Mouse (Mus musculus): ENCODE data around the gene Optn. TPM values are rescaled to one million over a fixed set of nuclear protein-coding genes. Genes with fewer than 3 reads are reported as not detected.

Optn gene
- polyA plus RNA-seq, 1 experiment, result 13.3 TPM

DNA sequence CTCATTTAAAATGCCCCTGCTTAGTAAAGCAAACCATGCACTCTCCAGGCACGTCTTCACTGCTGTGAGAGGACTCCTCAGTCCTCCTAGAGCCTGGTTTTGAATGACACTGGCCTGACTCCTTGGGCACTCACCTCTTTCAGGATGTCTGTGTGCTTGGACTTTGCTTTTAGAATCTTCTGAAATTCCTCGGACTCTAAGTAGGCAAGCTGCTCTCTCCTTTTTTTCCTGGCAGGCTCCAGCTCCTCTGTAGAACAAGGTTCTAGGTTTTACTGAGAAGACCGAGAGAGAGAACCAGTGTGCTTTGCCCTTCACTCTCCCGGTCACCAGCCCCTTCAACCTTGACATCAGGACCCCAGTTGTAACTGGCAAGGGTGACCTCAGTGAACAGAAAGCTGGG, 69.4 kb downstream of the Optn start:
- Histone ChIP-seq H3K27ac (ENCODE audit: insufficient read depth, low read length) (no peak overlapping the region), H3K36me3 (ENCODE audit: control insufficient read depth, insufficient read depth, low read length, poor library complexity, severe bottlenecking) (peaks cover 88% of the 10 kb centered on the region), H3K9ac (ENCODE audit: low read depth, poor library complexity, severe bottlenecking) (no peak overlapping the region), H3K27me3 (ENCODE audit: control insufficient read depth, insufficient read depth, low read length, poor library complexity, severe bottlenecking) (no peaks in the 10 kb centered on the region), H3K4me1 (ENCODE audit: control insufficient read depth, insufficient read depth, low read length) (no peaks in the 10 kb centered on the region), H3K9me3 (replicated peaks; ENCODE audit: control insufficient read depth, insufficient read depth, low read length, poor library complexity, severe bottlenecking) (no peaks in the 10 kb centered on the region), H3K4me3 (ENCODE audit: low read depth, low read length) (no peak overlapping the region)
- TF ChIP-seq POLR2A (IDR thresholded peaks at IDR 0.05; ENCODE audit: insufficient read depth, low read length) (no peak), EP300 (IDR thresholded peaks at IDR 0.05; ENCODE audit: insufficient read depth, low read depth, low read length) (no peak), CTCF (IDR thresholded peaks at IDR 0.05; ENCODE audit: low read depth, low read length) (no peak)

DNA sequence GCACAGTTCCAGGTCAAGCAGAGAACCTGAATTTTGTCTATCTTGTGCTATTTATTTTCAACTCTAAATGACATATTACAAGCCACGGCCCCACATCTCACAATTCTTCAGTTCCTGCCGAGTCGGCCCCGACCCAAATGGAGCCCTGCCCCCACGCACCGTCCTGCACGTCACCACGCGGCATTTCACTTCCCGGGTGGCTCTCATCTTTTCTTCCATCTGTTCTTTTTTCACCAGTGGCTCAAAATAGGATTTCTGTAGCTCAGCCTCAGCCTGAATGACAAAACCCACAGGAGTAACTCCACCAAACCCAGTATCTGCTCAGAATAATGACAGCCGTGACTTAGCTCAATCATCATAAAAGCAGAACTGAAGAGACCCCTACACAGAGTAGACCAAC, 70.3 kb downstream of the Optn start:
- H3K4me3 ChIP-seq (ENCODE audit: low read depth, low read length), result no peak overlapping the region
- TF ChIP-seq EP300 (IDR thresholded peaks at IDR 0.05; ENCODE audit: insufficient read depth, low read depth, low read length) (no peak), CTCF (IDR thresholded peaks at IDR 0.05; ENCODE audit: low read depth, low read length) (no peak), POLR2A (IDR thresholded peaks at IDR 0.05; ENCODE audit: insufficient read depth, low read length) (no peak)
- no peaks in the 10 kb centered on the region for H3K27me3 ChIP-seq (ENCODE audit: control insufficient read depth, insufficient read depth, low read length, poor library complexity, severe bottlenecking)
- H3K36me3 ChIP-seq (ENCODE audit: control insufficient read depth, insufficient read depth, low read length, poor library complexity, severe bottlenecking), result peaks cover 81% of the 10 kb centered on the region
- H3K9me3 ChIP-seq (replicated peaks; ENCODE audit: control insufficient read depth, insufficient read depth, low read length, poor library complexity, severe bottlenecking), result no peaks in the 10 kb centered on the region
- no peaks in the 10 kb centered on the region for H3K4me1 ChIP-seq (ENCODE audit: control insufficient read depth, insufficient read depth, low read length)
- H3K9ac ChIP-seq (ENCODE audit: low read depth, poor library complexity, severe bottlenecking), result no peak overlapping the region
- no peak overlapping the region for H3K27ac ChIP-seq (ENCODE audit: insufficient read depth, low read length)

DNA sequence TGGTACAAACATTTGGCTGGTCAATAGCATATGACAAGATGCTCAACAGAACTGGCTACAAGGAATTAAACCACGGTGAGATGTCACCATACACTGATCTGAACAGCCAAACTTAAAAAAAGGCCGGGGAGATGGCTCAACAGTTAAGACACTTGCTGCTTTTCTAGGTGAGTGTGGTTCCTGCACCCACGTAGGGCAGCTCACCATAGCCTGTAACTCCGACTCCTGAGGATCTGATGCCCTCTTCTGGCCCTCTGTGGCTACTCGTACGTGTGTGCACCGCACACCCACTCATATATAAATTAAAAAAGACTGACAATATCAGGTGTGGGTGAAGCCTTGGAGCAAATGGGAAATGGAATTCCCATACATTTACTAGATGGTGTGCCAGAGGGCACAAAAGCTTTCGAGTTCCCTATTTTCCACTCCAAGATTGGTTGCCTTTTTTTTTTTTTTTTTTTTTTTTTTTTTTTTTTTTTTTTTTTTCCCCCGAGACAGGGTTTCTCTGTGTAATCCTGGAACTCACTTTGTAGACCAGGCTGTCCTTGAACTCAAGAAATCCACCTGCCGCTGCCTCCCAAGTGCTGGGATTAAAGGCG, 74.9 kb downstream of the Optn start:
- H3K9me3 ChIP-seq (replicated peaks; ENCODE audit: control insufficient read depth, insufficient read depth, low read length, poor library complexity, severe bottlenecking), result no peaks in the 10 kb centered on the region
- H3K27ac ChIP-seq (ENCODE audit: insufficient read depth, low read length), result no peak overlapping the region
- peaks cover 5% of the 10 kb centered on the region for H3K4me1 ChIP-seq (ENCODE audit: control insufficient read depth, insufficient read depth, low read length)
- TF ChIP-seq EP300 (IDR thresholded peaks at IDR 0.05; ENCODE audit: insufficient read depth, low read depth, low read length), result no peak
- TF ChIP-seq CTCF (IDR thresholded peaks at IDR 0.05; ENCODE audit: low read depth, low read length), result peak; percentile 60
- H3K4me3 ChIP-seq (ENCODE audit: low read depth, low read length), result no peak overlapping the region
- no peak overlapping the region for H3K9ac ChIP-seq (ENCODE audit: low read depth, poor library complexity, severe bottlenecking)
- H3K36me3 ChIP-seq (ENCODE audit: control insufficient read depth, insufficient read depth, low read length, poor library complexity, severe bottlenecking), result peaks cover 37% of the 10 kb centered on the region
- H3K27me3 ChIP-seq (ENCODE audit: control insufficient read depth, insufficient read depth, low read length, poor library complexity, severe bottlenecking), result no peaks in the 10 kb centered on the region

DNA sequence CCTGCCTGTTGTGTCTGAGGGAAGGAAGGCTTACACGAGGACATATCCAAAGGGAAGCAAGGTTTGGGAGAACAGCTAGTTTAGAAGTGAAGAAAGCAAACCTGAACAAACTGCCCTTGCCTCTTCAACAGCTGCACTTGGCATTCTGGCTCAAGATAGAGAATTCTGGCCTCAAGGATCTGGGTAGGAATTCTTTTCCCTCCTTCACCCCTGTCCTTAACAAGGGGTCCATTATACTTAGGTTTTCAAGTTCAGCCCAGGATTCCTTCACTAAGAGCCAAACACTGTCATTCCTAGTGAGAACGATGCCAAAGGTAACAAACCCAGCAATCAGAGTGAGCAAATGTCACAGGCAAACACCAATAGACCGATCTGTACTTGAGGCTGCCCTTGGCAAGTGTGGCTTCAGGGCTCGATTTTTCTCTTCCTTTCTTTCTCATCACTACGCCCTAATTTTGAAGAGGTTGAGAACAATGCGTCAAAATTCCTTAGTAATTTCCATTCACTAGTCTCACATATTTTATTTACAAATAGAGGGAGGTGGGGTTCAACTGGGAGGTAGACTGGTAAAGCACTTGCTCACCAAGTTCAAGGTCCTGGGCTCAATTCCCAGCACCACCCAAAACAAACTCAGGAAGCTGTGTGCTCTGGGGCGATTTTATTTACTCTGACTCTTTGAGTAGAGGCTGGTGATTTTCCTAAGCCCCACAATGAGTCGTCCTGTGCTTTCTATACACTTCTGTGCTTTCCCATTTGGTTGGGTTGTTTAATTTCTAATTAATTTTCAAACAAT, 76.3 kb downstream of the Optn start:
- no peaks in the 10 kb centered on the region for H3K27me3 ChIP-seq (ENCODE audit: control insufficient read depth, insufficient read depth, low read length, poor library complexity, severe bottlenecking)
- no peak overlapping the region for H3K9ac ChIP-seq (ENCODE audit: low read depth, poor library complexity, severe bottlenecking)
- no peaks in the 10 kb centered on the region for H3K9me3 ChIP-seq (replicated peaks; ENCODE audit: control insufficient read depth, insufficient read depth, low read length, poor library complexity, severe bottlenecking)
- TF ChIP-seq CTCF (IDR thresholded peaks at IDR 0.05; ENCODE audit: low read depth, low read length) (no peak), POLR2A (IDR thresholded peaks at IDR 0.05; ENCODE audit: insufficient read depth, low read length) (no peak), EP300 (IDR thresholded peaks at IDR 0.05; ENCODE audit: insufficient read depth, low read depth, low read length) (no peak)
- H3K4me1 ChIP-seq (ENCODE audit: control insufficient read depth, insufficient read depth, low read length), result peaks cover 5% of the 10 kb centered on the region
- H3K4me3 ChIP-seq (ENCODE audit: low read depth, low read length), result no peak overlapping the region
- no peak overlapping the region for H3K27ac ChIP-seq (ENCODE audit: insufficient read depth, low read length)
- peaks cover 25% of the 10 kb centered on the region for H3K36me3 ChIP-seq (ENCODE audit: control insufficient read depth, insufficient read depth, low read length, poor library complexity, severe bottlenecking)

DNA sequence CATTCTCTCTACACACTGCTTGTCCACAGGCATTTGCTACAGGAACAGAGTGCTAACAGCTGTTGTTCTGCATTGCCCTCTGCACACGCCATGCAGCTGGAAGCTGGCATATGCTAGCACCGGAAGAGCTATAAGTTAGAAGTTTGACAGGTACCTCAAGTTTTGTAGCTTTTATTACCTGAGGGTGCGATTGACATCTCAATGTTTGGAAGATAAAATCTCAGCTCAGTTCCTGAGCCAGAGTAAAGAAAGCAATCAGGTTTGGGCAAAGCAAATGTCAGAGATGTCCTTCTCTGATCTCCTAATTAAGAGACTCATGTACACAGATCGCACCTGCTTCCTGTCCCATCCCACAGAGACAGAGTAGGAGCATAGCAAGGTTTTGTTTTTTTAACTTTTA, 77.1 kb downstream of the Optn start:
- H3K4me3 ChIP-seq (ENCODE audit: low read depth, low read length), result no peak overlapping the region
- H3K27me3 ChIP-seq (ENCODE audit: control insufficient read depth, insufficient read depth, low read length, poor library complexity, severe bottlenecking), result no peaks in the 10 kb centered on the region
- peaks cover 19% of the 10 kb centered on the region for H3K36me3 ChIP-seq (ENCODE audit: control insufficient read depth, insufficient read depth, low read length, poor library complexity, severe bottlenecking)
- no peak overlapping the region for H3K27ac ChIP-seq (ENCODE audit: insufficient read depth, low read length)
- H3K9me3 ChIP-seq (replicated peaks; ENCODE audit: control insufficient read depth, insufficient read depth, low read length, poor library complexity, severe bottlenecking), result no peaks in the 10 kb centered on the region
- TF ChIP-seq POLR2A (IDR thresholded peaks at IDR 0.05; ENCODE audit: insufficient read depth, low read length) (no peak), EP300 (IDR thresholded peaks at IDR 0.05; ENCODE audit: insufficient read depth, low read depth, low read length) (no peak), CTCF (IDR thresholded peaks at IDR 0.05; ENCODE audit: low read depth, low read length) (no peak)
- H3K4me1 ChIP-seq (ENCODE audit: control insufficient read depth, insufficient read depth, low read length), result peaks cover 5% of the 10 kb centered on the region
- H3K9ac ChIP-seq (ENCODE audit: low read depth, poor library complexity, severe bottlenecking), result no peak overlapping the region

DNA sequence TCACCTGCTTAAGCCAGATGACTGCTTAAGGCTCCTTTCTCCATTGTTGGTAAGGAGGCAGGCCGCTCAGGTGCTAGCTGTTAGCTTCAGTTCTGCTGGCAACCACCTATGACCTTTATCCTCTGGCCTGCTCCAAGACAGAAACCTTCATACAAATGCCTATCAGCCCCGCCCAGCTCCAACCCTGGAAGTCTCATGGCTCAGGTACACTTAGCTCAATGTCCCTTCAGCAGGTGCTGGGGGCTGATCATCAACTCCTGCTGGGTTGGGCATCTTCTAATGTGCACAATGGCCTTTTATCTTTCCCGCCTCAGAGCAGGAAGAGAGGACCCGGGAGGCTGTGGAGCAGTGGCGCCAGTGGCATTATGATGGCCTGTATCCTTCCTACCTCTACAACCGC, 78.9 kb downstream of the Optn start:
- H3K9me3 ChIP-seq (replicated peaks; ENCODE audit: control insufficient read depth, insufficient read depth, low read length, poor library complexity, severe bottlenecking), result no peaks in the 10 kb centered on the region
- peaks cover 5% of the 10 kb centered on the region for H3K4me1 ChIP-seq (ENCODE audit: control insufficient read depth, insufficient read depth, low read length)
- peaks cover 2% of the 10 kb centered on the region for H3K36me3 ChIP-seq (ENCODE audit: control insufficient read depth, insufficient read depth, low read length, poor library complexity, severe bottlenecking)
- H3K27me3 ChIP-seq (ENCODE audit: control insufficient read depth, insufficient read depth, low read length, poor library complexity, severe bottlenecking), result no peaks in the 10 kb centered on the region
- H3K9ac ChIP-seq (ENCODE audit: low read depth, poor library complexity, severe bottlenecking), result no peak overlapping the region
- H3K27ac ChIP-seq (ENCODE audit: insufficient read depth, low read length), result no peak overlapping the region
- H3K4me3 ChIP-seq (ENCODE audit: low read depth, low read length), result no peak overlapping the region
- no peak for TF ChIP-seq POLR2A (IDR thresholded peaks at IDR 0.05; ENCODE audit: insufficient read depth, low read length)
- 0 out of 2 replicates have a peak, but pooled peaks have one; percentile 5 for TF ChIP-seq EP300 (IDR thresholded peaks at IDR 0.05; ENCODE audit: insufficient read depth, low read depth, low read length)

Data from ES-Bruce4 (cell line).